Mouse (Mus musculus) cortical plate, adult 2 months (tissue): Measurements from ENCODE around the gene Ankrd13a. TPM values are rescaled to one million over a fixed set of nuclear protein-coding genes. Genes with fewer than 3 reads are reported as not detected.
A peak's percentile ranks its signal among the peaks of the same experiment; 100 is the strongest.

Experiments used
- H3K27ac ChIP-seq: fragments of 200-500 bp; 2 replicates; pipeline ENCODE4 v1.5.1; 2012; ENCODE audit warnings: low read length, control low read depth, inconsistent platforms; ENCODE audit not compliant: insufficient read depth
- H3K4me1 ChIP-seq: fragments of 200-500 bp; 2 replicates; pipeline ENCODE4 v1.6.1; 2011; ENCODE audit warnings: low read length; ENCODE audit not compliant: control insufficient read depth, insufficient read depth
- H3K4me3 ChIP-seq: fragments of 200-500 bp; 2 replicates; pipeline ENCODE4 v1.5.1; 2011; ENCODE audit warnings: mild to moderate bottlenecking, low read length, control low read depth; ENCODE audit not compliant: insufficient read depth
- CTCF ChIP-seq: fragments of 200-500 bp; IDR thresholded peaks from 2 replicates; pipeline ENCODE4 v1.5.1; 2011; ENCODE audit warnings: mild to moderate bottlenecking, control low read depth, low read length; ENCODE audit not compliant: insufficient read depth; ENCODE audit errors: extremely low read depth
- POLR2A ChIP-seq: fragments of 200-500 bp; IDR thresholded peaks from 2 replicates; pipeline ENCODE4 v1.6.1; 2011; ENCODE audit warnings: mild to moderate bottlenecking, low read length, control low read depth; ENCODE audit not compliant: insufficient read depth; ENCODE audit errors: extremely low read depth
- polyA plus RNA-seq: library from polyadenylated mRNA; depleted of rRNA; stranded (reverse); fragments of >200 nt; gene quantifications from 2 replicates; pipeline ENCODE4 v1.2.3, GENCODE M21; 2012

The Ankrd13a gene
- polyA plus RNA-seq, 1 experiment: 38.5 TPM

- Histone ChIP-seq H3K4me1 (peaks cover 2% of the 10 kb centered on the region; the same call in 1 of the 2 replicates), H3K27ac (peak overlapping the region; percentile 61), H3K4me3 (no peak overlapping the region)
- TF ChIP-seq CTCF (no peak), POLR2A (no peak)
These were observed 31.2 kb downstream of the Ankrd13a start for GRCm38 (mm10) chr5:114805436-114806350.

GRCm38 (mm10) chr5:114806636-114807035, 32.2 kb downstream of the Ankrd13a start:
- no peak for TF ChIP-seq CTCF
- no peak for TF ChIP-seq POLR2A
- Histone ChIP-seq H3K4me1 (peaks cover 2% of the 10 kb centered on the region), H3K27ac (peak overlapping the region; percentile 61), H3K4me3 (no peak overlapping the region)

- Histone ChIP-seq H3K27ac (0 out of 2 replicates have a peak overlapping the region, but pooled peaks have one; percentile 61), H3K4me3 (no peak overlapping the region), H3K4me1 (peaks cover 2% of the 10 kb centered on the region)
- TF ChIP-seq POLR2A (no peak), CTCF (no peak)
These were observed 32.6 kb downstream of the Ankrd13a start for GRCm38 (mm10) chr5:114807063-114807462.

- Histone ChIP-seq H3K4me1 (peaks cover 2% of the 10 kb centered on the region), H3K27ac (no peak overlapping the region), H3K4me3 (no peak overlapping the region)
- TF ChIP-seq POLR2A (no peak), CTCF (no peak)
These were observed 33.0 kb downstream of the Ankrd13a start for GRCm38 (mm10) chr5:114807468-114807867.

GRCm38 (mm10) chr5:114807893-114808292, 33.4 kb downstream of the Ankrd13a start:
- no peak for TF ChIP-seq CTCF
- no peak for TF ChIP-seq POLR2A
- H3K4me3 ChIP-seq: no peak overlapping the region
- H3K4me1 ChIP-seq: peaks cover 2% of the 10 kb centered on the region

GRCm38 (mm10) chr5:114808385-114808784, 33.9 kb downstream of the Ankrd13a start:
- peaks cover 2% of the 10 kb centered on the region for H3K4me1 ChIP-seq
- TF ChIP-seq POLR2A (no peak), CTCF (no peak)
- H3K4me3 ChIP-seq: no peak overlapping the region
- H3K27ac ChIP-seq: no peak overlapping the region

More at GRCm38 (mm10) chr5:114807893-114808292, 33.4 kb downstream of the Ankrd13a start:
- H3K27ac ChIP-seq: no peak overlapping the region

GRCm38 (mm10) chr5:114809181-114809756, 34.8 kb downstream of the Ankrd13a start:
- Histone ChIP-seq H3K4me1 (peaks cover 2% of the 10 kb centered on the region), H3K4me3 (no peak overlapping the region), H3K27ac (no peak overlapping the region)
- TF ChIP-seq CTCF: no peak
- no peak for TF ChIP-seq POLR2A

- Histone ChIP-seq H3K4me3 (no peak overlapping the region), H3K27ac (no peak overlapping the region), H3K4me1 (peaks cover 2% of the 10 kb centered on the region)
- TF ChIP-seq POLR2A: no peak
- no peak for TF ChIP-seq CTCF
These were observed 35.3 kb downstream of the Ankrd13a start for GRCm38 (mm10) chr5:114809826-114810225.

- Histone ChIP-seq H3K27ac (peak overlapping the region; percentile 88), H3K4me1 (peaks cover 2% of the 10 kb centered on the region), H3K4me3 (peak overlapping the region; percentile 76)
- no peak for TF ChIP-seq CTCF
- peak; percentile 96 for TF ChIP-seq POLR2A
These were observed 39.2 kb downstream of the Ankrd13a start for GRCm38 (mm10) chr5:114813525-114814181.

GRCm38 (mm10) chr5:114816599-114816998, 42.1 kb downstream of the Ankrd13a start:
- no peaks in the 10 kb centered on the region for H3K4me1 ChIP-seq
- no peak overlapping the region for H3K27ac ChIP-seq
- no peak overlapping the region for H3K4me3 ChIP-seq
- TF ChIP-seq CTCF (no peak), POLR2A (no peak)
